Mouse (Mus musculus) megakaryocyte, embryonic 14.5 days (primary cell): ENCODE measurements around the gene Prr5l.

ENCODE experiments used
- FLI1 ChIP-seq: IDR thresholded peaks from 2 replicates; pipeline ENCODE4 v1.6.1; 2012; ENCODE audit warnings: low read length, inconsistent platforms, mixed read lengths
- GATA1 ChIP-seq: IDR thresholded peaks from 3 replicates; pipeline ENCODE4 v1.6.1; 2012; ENCODE audit warnings: mixed read lengths, low read length, inconsistent platforms, borderline replicate concordance

- no peak for TF ChIP-seq GATA1
- no peak for TF ChIP-seq FLI1
These were observed 159.4 kb downstream of the Prr5l start for GRCm38 (mm10) chr2:101723333-101723881.
